Mouse (Mus musculus): ENCODE results near the gene Slc35g2. TPM values are rescaled to one million over a fixed set of nuclear protein-coding genes. Genes with fewer than 3 reads are reported as not detected.
A peak's percentile ranks its signal among the peaks of the same experiment; 100 is the strongest.

Gene Slc35g2
- polyA plus RNA-seq, 1 experiment from 2014 or later, result 12.0 TPM

- peaks cover 26% of the 10 kb centered on the region for H3K4me1 ChIP-seq (replicated peaks)
- no peak overlapping the region for H3K4me3 ChIP-seq (replicated peaks)
- no peaks in the 10 kb centered on the region for H3K9me3 ChIP-seq
- no peaks in the 10 kb centered on the region for H3K36me3 ChIP-seq
- H3K27ac ChIP-seq, result no peak overlapping the region
- no peak for ATAC-seq
- no peaks in the 10 kb centered on the region for H3K27me3 ChIP-seq
- WGBS, result 53% methylated on average over 13 of the region's 13 CpGs
- H3K4me2 ChIP-seq (replicated peaks), result no peak overlapping the region; the same call in 1 of the 2 replicates
- no peak overlapping the region for H3K9ac ChIP-seq (replicated peaks)
These were observed 12.1 kb upstream of the Slc35g2 start for GRCm38 (mm10) chr9:100582883-100583575.

- WGBS, result 26% methylated on average over 13 of the region's 13 CpGs
- Histone ChIP-seq H3K9me3 (no peaks in the 10 kb centered on the region), H3K4me2 (replicated peaks) (0 out of 2 replicates have a peak overlapping the region, but pooled peaks have one; percentile 8), H3K27me3 (no peaks in the 10 kb centered on the region), H3K27ac (peak overlapping the region; percentile 63), H3K36me3 (no peaks in the 10 kb centered on the region), H3K4me1 (replicated peaks) (peaks cover 26% of the 10 kb centered on the region), H3K9ac (replicated peaks) (no peak overlapping the region), H3K4me3 (replicated peaks) (no peak overlapping the region)
- ATAC-seq, result peak; percentile 89
These were observed 10.9 kb upstream of the Slc35g2 start for GRCm38 (mm10) chr9:100581543-100582492.

- Histone ChIP-seq H3K4me1 (replicated peaks) (peaks cover 26% of the 10 kb centered on the region), H3K36me3 (no peaks in the 10 kb centered on the region), H3K4me2 (replicated peaks) (no peak overlapping the region), H3K27ac (no peak overlapping the region), H3K9me3 (no peaks in the 10 kb centered on the region), H3K4me3 (replicated peaks) (no peak overlapping the region), H3K9ac (replicated peaks) (no peak overlapping the region), H3K27me3 (no peaks in the 10 kb centered on the region)
- ATAC-seq, result no peak
- 35% methylated on average over 20 of the region's 20 CpGs for WGBS
These were observed 9.4 kb upstream of the Slc35g2 start for GRCm38 (mm10) chr9:100580196-100580740.

- no peak overlapping the region for H3K4me2 ChIP-seq (replicated peaks)
- H3K9me3 ChIP-seq, result no peaks in the 10 kb centered on the region
- H3K9ac ChIP-seq (replicated peaks), result no peak overlapping the region
- H3K27me3 ChIP-seq, result peaks cover 3% of the 10 kb centered on the region; the same call in 1 of the 2 replicates
- no peaks in the 10 kb centered on the region for H3K36me3 ChIP-seq
- no peak for ATAC-seq
- WGBS, result 51% methylated on average over 5 of the region's 5 CpGs
- no peak overlapping the region for H3K27ac ChIP-seq
- H3K4me3 ChIP-seq (replicated peaks), result no peak overlapping the region
- peaks cover 10% of the 10 kb centered on the region for H3K4me1 ChIP-seq (replicated peaks)
These were observed 3.1 kb upstream of the Slc35g2 start for GRCm38 (mm10) chr9:100573942-100574341.

- Histone ChIP-seq H3K9me3 (no peaks in the 10 kb centered on the region), H3K4me1 (replicated peaks) (peaks cover 10% of the 10 kb centered on the region), H3K36me3 (no peaks in the 10 kb centered on the region), H3K4me2 (replicated peaks) (no peak overlapping the region), H3K4me3 (replicated peaks) (no peak overlapping the region), H3K27ac (no peak overlapping the region), H3K27me3 (peaks cover 3% of the 10 kb centered on the region; the same call in 1 of the 2 replicates), H3K9ac (replicated peaks) (no peak overlapping the region)
- WGBS, result 78% methylated on average over 2 of the region's 2 CpGs
- ATAC-seq, result no peak
These were observed 2.4 kb upstream of the Slc35g2 start for GRCm38 (mm10) chr9:100573300-100573699.

GRCm38 (mm10) chr9:100571511-100571910, 621 bp upstream of the Slc35g2 start:
- H3K4me3 ChIP-seq (replicated peaks), result peak overlapping the region; percentile 68
- H3K9me3 ChIP-seq, result no peaks in the 10 kb centered on the region
- peak overlapping the region; percentile 60 for H3K4me2 ChIP-seq (replicated peaks)
- no peak overlapping the region for H3K27ac ChIP-seq
- no peaks in the 10 kb centered on the region for H3K36me3 ChIP-seq
- H3K27me3 ChIP-seq, result peaks cover 3% of the 10 kb centered on the region; the same call in 1 of the 2 replicates
- H3K9ac ChIP-seq (replicated peaks), result peak overlapping the region; percentile 78; the same call in 1 of the 2 replicates
- 79% methylated on average over 1 of the region's 1 CpGs for WGBS
- ATAC-seq, result no peak
- peaks cover 10% of the 10 kb centered on the region for H3K4me1 ChIP-seq (replicated peaks)

GRCm38 (mm10) chr9:100569798-100570625, 878 bp downstream of the Slc35g2 start:
- Histone ChIP-seq H3K27me3 (peaks cover 3% of the 10 kb centered on the region; the same call in 1 of the 2 replicates), H3K9ac (replicated peaks) (peak overlapping the region; percentile 78), H3K36me3 (no peaks in the 10 kb centered on the region), H3K4me1 (replicated peaks) (peaks cover 10% of the 10 kb centered on the region), H3K27ac (no peak overlapping the region), H3K4me2 (replicated peaks) (peak overlapping the region; percentile 60), H3K4me3 (replicated peaks) (peak overlapping the region; percentile 68), H3K9me3 (no peaks in the 10 kb centered on the region)
- WGBS, result 10% methylated on average over 32 of the region's 32 CpGs
- ATAC-seq, result peak; percentile 29; the same call in 1 of the 2 replicates

- H3K27me3 ChIP-seq, result no peaks in the 10 kb centered on the region
- no peaks in the 10 kb centered on the region for H3K36me3 ChIP-seq
- H3K9me3 ChIP-seq, result no peaks in the 10 kb centered on the region
- H3K4me3 ChIP-seq (replicated peaks), result no peak overlapping the region
- H3K4me2 ChIP-seq (replicated peaks), result no peak overlapping the region
- no peak overlapping the region for H3K27ac ChIP-seq
- H3K4me1 ChIP-seq (replicated peaks), result no peaks in the 10 kb centered on the region
- H3K9ac ChIP-seq (replicated peaks), result no peak overlapping the region
- ATAC-seq, result no peak
- 84% methylated on average over 10 of the region's 10 CpGs for WGBS
These were observed 10.5 kb downstream of the Slc35g2 start for GRCm38 (mm10) chr9:100560251-100560890.

- H3K9ac ChIP-seq (replicated peaks), result no peak overlapping the region
- H3K4me2 ChIP-seq (replicated peaks), result no peak overlapping the region
- no peak for ATAC-seq
- no peaks in the 10 kb centered on the region for H3K27me3 ChIP-seq
- no peak overlapping the region for H3K4me3 ChIP-seq (replicated peaks)
- no peaks in the 10 kb centered on the region for H3K36me3 ChIP-seq
- no peak overlapping the region for H3K27ac ChIP-seq
- H3K9me3 ChIP-seq, result no peaks in the 10 kb centered on the region
- no peaks in the 10 kb centered on the region for H3K4me1 ChIP-seq (replicated peaks)
These were observed 11.9 kb downstream of the Slc35g2 start for GRCm38 (mm10) chr9:100558991-100559390.

- WGBS, result 84% methylated on average over 4 of the region's 4 CpGs
- no peaks in the 10 kb centered on the region for H3K9me3 ChIP-seq
- peaks cover 2% of the 10 kb centered on the region for H3K36me3 ChIP-seq
- ATAC-seq, result no peak
- H3K27me3 ChIP-seq, result no peaks in the 10 kb centered on the region
- no peak overlapping the region for H3K4me3 ChIP-seq (replicated peaks)
- no peaks in the 10 kb centered on the region for H3K4me1 ChIP-seq (replicated peaks)
- H3K4me2 ChIP-seq (replicated peaks), result no peak overlapping the region
- no peak overlapping the region for H3K27ac ChIP-seq
- no peak overlapping the region for H3K9ac ChIP-seq (replicated peaks)
These were observed 12.8 kb downstream of the Slc35g2 start for GRCm38 (mm10) chr9:100558023-100558573.

GRCm38 (mm10) chr9:100555686-100556085, 15.2 kb downstream of the Slc35g2 start:
- no peaks in the 10 kb centered on the region for H3K9me3 ChIP-seq
- WGBS, result 80% methylated on average over 5 of the region's 5 CpGs
- H3K4me1 ChIP-seq (replicated peaks), result no peaks in the 10 kb centered on the region
- H3K9ac ChIP-seq (replicated peaks), result no peak overlapping the region
- ATAC-seq, result no peak
- no peaks in the 10 kb centered on the region for H3K27me3 ChIP-seq
- H3K4me2 ChIP-seq (replicated peaks), result no peak overlapping the region
- peaks cover 10% of the 10 kb centered on the region for H3K36me3 ChIP-seq
- H3K27ac ChIP-seq, result no peak overlapping the region
- H3K4me3 ChIP-seq (replicated peaks), result no peak overlapping the region
